Mouse (Mus musculus): ENCODE measurements at regions not wholly inside any gene's neighbourhood (a gene's known extent, or its start where the extent isn't known, plus 50 kb on each side); places are given as distances from the start of the nearest gene placed in this dataset.

DNA sequence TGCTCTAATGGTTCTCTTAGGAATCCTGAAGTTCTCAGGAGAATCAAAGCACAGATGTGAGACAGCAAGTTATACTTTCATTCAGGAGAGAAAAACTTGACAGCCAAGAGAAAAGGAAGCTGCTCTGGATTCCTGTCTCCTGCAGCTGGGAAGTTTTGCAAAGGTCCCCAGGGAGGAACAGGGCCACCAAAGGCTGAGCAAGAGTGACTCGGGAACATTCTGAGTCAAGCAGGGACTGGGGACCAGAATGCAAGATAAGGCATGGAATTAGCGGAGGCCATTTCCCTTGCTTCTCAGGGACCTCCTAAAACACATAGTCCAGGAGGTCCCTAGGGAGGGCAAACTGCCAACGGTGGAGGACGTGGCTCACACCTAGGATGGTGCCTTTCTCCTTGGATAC lies 127.1 kb upstream of the Sesn3 start:
- DNase-seq: no peak

DNA sequence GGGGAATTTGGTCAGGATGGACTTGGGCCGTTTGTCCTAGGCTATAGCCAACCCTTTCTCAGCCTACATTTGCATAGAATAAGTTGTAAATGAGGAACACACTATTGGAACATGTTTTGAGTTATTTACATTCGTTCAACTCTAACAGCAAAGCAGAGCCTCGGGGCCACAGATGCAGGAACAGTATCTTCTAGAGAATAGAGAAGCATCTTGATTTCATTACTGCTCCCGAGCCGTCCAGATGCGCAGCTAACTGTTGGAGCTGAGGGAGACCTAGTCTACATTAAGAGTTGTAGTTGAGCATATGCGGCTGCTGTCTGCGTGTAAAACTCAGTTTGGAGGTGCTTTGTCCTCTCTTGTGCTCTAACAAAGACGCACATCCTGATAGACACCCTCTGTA lies 124.6 kb upstream of the Sesn3 start:
- intact Hi-C loops (cut with DNase I; ENCODE audit: low total_unique reads): loop anchor here (10.0 kb wide), 1 partner anchor 115 kb away; no protein-coding TSS in a partner anchor
- no peak for DNase-seq

More for the DNA sequence above, 127.1 kb upstream of the Sesn3 start:
- intact Hi-C loops (cut with DNase I; ENCODE audit: low total_unique reads): no loop called here

DNA sequence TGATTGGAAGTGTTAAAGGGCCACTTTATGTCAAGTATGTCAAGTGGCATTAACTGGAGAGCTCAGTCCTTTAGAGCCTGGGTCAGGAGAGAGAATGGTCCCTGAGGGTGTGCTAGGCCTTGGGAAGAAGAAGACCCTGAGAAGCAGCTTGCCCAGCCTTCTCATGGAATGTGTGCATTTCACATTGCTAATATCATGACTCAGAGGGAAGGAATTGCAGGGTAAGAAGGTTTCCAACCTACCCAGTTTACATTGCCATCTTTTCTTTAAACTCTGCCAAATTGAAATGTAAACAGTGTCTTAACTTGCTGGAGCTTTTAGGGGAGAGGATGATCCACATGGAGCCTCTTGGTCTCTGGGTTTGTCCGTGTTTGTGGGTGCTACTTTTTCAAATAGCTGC lies 117.9 kb upstream of the Sesn3 start:
- intact Hi-C loops (cut with DNase I; ENCODE audit: low total_unique reads): loop anchor here (10.0 kb wide), 1 partner anchor 122 kb away; no protein-coding TSS in a partner anchor
- no peak for DNase-seq

DNA sequence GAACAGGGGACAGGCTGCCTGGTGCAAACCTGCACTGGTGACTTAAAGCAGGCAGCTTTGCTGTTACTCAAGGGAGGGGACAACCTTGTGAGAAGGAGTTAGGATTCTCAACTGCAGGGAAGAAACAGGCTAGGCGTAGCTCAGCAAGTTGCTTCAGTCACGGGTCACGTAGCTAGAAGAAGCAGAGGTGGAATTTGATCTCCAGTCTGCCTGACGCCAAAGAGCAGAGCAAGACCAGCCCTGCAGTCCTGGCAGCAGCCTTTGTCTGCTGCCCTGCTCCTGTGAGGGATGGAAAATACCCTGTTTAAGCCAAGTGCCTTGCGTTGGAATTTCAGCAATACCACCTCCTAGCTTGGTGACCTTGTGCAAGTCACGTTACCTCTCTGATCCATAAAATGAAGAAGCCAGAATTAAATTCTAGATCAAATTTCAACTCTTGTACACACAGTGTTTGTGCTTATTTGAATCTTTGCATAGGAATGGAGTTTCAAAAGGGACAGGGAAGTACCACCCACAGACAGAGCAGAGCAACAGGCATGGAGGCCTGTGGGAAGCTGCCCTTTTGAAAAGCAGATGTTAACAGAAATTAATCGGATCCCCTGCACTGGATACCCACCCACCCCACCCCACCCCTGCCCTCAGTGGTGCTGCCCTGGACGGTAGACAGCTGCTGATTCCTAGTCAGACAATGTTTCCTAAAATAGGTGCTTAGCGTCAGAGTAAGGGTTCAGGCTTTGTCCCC lies 116.6 kb upstream of the Sesn3 start:
- DNase-seq: no peak

DNA sequence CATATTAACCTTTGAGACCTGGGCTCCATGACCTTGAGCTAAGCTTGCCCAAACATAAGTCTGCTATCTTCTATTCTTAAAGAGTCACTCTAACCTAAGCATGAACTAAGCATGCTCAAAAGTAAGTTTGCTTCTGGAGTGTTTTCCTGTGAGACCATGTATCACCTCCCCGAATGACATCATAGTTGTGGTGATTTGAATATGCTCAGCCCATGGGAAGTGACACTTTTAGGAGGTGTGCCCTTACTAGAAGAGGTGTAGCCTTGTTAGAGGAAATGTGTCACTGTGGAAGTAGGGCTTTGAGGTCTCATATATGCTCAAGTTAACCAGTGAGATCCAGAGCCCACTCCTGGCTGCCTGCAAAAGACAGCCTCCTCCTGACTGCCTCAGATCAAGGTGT lies 114.7 kb upstream of the Sesn3 start:
- intact Hi-C loops (cut with DNase I; ENCODE audit: low total_unique reads): no loop called here
- DNase-seq: no peak

More for the DNA sequence above, 116.6 kb upstream of the Sesn3 start:
- intact Hi-C loops (cut with DNase I; ENCODE audit: low total_unique reads): loop anchor here (10.0 kb wide), 1 partner anchor 123 kb away; no protein-coding TSS in a partner anchor

DNA sequence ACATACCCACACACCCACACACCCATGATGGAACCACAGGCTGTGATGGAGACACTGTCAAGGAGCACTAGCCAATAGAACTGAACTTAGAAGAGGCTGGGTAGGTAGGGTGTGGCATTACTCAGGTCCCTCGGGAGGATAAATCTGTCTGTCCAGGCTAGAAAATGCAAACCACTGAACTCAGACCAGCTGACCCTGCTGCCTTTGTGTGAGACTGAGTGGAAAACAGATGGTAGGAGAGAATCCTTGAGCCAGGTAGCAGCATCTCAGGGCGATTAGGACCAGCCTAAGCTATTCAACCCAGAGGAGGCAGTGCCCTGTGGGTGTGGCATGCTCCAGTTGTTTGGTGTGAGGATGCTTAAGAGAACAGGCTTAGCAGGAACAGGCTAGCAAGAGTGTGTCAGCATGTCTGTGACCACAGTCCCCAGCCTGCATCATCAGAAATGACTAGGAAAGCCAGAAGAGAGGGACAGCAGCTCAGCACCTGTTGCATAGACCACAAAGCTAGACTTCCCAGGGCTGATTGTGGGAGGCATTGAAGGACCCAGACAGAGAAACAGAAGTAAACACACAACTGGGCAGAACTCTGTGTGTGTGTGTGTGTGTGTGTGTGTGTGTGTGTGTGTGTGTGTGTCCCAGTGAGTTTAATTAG lies 103.2 kb upstream of the Sesn3 start:
- intact Hi-C loops (cut with DNase I; ENCODE audit: low total_unique reads): no loop called here

DNA sequence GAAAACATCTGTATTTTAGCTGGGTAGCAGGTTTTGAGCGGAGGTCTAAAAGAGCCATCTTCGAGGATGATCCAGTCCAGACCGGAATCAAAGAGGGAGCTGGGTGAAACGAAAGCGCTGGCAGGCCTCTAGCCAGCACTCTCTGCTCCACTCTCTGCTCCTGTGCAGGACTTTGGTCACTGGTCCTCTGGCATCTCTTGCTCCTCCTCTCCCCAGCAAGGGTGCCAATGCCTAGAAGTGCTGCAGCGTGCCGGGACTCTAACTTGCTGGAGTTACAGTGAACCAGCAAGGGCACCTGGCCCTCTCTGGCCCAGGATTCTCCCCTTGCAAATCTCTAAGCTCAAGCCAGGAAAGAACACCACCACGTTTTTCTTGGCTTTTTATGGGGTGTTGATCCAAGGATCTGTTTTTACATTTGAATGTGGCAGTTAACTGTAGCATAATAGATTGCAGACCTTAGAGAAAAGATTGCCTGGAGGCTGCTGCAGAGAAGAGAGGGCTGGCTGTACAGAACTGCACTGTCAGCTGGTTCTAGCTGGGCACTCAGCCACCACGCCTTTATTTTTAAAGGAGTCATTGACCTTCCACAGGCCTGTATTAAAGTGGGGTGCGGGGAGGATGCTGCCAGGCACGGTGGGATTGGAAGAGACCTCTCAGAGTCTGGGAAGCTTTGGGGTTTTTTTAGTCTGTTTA lies 101.1 kb upstream of the Sesn3 start:
- DNase-seq: peak; percentile 76
- intact Hi-C loops (cut with DNase I; ENCODE audit: low total_unique reads): no loop called here

More for the DNA sequence above, 103.2 kb upstream of the Sesn3 start:
- no peak for DNase-seq

DNA sequence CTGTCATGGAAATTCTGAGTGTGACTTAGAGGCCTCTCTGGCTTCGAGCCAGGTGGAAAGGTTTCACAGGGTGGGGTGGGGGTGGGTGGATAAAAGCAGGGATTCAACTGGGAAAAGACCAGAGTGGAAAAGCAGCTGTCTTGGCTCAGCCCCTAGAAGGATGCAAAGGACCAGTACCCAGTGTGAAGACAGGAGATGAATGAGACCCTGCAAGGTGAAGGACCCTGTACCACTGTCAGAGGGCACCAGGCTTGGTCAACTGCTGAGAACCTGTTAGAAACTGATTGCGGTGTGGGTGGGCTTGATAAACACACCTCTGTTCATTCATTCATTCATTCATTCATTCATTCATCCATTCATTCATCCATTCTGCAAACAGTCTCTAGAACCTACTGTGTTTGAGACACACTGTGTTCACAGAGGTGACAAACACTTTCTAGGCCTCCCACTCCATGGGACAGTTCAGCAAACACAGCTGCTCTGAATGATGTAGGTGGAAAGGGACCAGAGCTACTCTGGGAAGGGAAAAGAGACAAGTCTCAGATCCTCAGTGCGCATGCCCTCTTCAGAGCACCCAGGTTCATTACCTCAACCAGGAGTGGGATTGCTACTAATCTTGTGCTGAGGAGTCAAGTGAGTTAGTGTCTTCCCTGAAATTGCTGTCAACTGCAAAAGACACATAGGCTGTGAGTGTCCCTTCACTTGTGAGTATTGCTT lies 100.4 kb upstream of the Sesn3 start:
- no peak for DNase-seq
- intact Hi-C loops (cut with DNase I; ENCODE audit: low total_unique reads): no loop called here

DNA sequence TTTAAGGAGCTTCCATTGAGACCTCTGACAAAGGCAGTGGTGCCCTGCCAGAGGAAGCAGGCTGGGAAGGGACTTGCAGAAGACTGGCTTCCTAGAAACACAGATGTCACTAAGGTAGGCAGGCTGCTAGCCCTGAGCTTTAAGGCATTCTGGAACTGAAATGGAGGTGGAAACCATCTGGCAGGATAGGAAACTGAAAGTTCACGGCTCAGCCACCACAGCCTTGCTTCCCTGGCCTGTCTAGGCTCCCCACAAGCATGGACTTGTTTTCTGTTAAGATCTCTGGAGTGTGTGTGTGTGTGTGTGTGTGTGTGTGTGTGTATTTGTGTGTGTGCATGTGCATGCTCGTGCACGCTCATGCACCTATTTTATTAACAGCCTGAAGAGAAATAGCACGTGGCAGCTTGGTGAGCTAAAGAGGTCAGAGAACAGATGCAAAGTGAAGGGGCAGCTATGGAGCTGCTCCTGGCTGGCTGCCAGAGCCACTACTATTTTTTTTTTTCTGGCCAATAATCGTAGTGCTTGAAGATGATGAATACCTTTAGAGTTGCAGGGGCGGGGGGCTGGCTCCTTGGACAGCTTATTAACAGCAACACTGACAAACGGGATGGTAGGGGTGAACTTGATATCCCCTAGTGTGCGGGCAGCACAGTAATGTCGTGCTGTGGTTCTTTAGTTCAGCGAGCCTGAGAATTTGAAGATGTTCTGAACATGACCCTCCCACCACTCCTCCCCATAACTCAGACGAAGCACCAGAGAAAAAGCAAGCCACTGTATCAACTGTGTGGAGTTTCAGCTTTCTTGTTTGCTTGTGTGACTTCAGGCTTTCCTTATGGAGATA lies 99.6 kb upstream of the Sesn3 start:
- DNase-seq: peak; percentile 14
- intact Hi-C loops (cut with DNase I; ENCODE audit: low total_unique reads): no loop called here

DNA sequence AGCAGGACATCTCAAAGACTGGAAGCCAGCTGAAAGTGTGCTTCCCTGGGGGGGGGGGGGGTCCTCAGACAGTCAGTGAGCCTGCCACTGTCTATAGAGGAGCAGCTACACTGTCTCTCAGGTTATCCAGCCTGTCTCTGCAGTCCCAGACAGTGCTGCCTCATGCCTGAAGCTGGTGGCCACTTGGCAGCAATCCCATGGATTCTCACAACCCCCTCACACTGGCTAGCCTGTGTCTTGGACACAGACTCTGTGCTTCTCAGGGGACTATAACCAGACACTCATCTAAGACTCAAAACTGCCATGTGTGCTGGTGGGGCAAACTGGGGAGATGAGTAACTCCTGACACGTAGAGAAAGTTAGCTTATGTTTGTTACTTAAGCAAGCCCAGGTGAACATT lies 95.1 kb upstream of the Sesn3 start:
- DNase-seq: no peak
- intact Hi-C loops (cut with DNase I; ENCODE audit: low total_unique reads): no loop called here

DNA sequence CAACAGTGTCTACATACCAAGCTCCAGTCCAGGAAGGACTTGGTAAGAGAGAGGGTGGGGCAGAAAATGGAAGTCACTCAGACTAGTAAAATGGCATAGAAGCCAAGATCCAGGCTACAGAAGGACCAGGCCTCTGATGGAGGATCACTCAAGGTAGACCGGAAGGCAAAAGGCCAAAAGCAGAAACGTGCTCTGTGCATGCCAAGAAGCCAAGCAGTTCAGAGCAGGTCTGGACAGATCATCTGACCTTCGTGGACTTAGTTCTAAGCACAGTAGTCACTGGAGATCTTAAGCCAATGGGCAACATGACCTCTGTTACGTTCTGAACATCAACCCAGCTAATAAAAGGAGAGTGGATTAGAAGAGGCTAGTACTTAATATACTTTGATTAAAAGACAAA lies 90.6 kb upstream of the Sesn3 start:
- DNase-seq: no peak
- intact Hi-C loops (cut with DNase I; ENCODE audit: low total_unique reads): no loop called here

DNA sequence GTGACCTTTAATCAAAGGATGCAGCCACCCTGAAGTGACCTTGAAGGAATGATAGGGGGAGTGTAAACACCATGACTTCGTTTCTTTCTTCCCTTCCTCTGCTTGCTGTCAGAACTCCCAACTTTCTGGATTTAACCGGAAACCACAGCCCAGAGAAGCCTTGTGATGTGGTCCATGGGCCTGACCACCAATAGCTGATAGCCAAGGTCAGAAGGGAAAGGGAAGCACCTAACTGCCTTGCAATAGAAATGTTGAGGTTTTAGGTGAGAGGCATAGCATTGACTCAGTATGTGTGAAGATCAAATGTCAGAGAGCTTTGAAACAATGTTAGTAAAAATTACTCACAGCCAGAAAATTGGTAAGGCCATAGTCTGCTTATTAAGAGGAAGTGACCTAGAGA lies 89.2 kb upstream of the Sesn3 start:
- no peak for DNase-seq
- intact Hi-C loops (cut with DNase I; ENCODE audit: low total_unique reads): no loop called here

DNA sequence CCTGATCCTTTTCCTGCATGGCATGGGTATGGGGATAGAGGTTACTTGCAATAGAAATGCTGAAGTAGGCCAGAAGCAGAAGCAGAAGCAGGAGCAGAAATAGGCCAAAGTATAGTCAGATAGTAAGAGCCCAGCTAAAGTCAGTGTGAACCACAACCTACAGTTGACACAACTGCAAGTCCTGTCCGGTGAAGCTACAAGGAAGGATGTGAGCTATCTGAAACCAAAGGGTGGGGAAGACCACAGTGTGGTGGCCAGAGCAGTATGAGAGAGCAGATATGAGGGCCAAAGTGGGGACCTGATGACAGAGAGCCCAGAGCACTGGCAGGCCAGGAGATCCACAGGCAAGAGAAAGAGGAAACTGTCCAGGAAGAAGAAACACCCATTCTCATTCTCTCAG lies 87.1 kb upstream of the Sesn3 start:
- DNase-seq: no peak
- intact Hi-C loops (cut with DNase I; ENCODE audit: low total_unique reads): no loop called here

DNA sequence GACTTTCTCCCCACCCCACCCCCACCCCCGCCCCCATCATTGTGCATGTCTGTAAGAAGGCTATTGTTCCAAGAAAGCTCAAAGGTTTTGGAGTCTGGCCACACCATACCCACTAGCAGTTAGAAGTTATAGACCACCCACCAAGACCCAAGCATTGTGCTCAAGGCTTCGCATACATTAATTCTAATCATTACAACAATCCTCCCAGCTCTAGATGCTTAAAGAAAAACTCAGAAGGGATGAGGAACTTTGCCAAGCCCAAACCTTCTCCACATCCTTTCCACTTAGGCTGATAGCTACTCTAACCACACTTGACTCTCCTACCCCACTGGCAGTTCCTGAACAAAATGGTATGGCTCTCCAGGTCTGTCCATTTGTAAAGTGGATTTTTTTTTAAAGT lies 86.4 kb upstream of the Sesn3 start:
- no peak for DNase-seq
- intact Hi-C loops (cut with DNase I; ENCODE audit: low total_unique reads): no loop called here

DNA sequence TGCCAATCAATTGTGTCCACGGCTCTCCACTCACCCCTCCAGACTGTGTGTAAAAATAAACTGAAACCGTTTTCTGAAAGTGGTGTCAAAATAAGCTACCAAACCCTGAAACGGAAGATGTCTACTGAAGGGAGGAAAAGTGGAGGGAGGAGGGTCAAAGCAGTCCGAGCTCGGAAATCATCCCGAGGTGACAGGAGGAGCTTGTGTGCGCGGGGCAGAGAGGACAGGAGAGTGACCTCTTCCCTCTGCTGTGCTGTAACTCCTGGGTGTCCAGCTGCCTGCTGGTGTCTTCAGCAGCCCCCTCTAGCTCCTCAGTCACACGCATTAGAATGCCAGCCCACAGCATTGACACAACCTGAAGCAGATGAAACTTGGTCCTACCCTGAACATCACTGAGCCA lies 84.2 kb upstream of the Sesn3 start:
- no peak for DNase-seq
- intact Hi-C loops (cut with DNase I; ENCODE audit: low total_unique reads): no loop called here

DNA sequence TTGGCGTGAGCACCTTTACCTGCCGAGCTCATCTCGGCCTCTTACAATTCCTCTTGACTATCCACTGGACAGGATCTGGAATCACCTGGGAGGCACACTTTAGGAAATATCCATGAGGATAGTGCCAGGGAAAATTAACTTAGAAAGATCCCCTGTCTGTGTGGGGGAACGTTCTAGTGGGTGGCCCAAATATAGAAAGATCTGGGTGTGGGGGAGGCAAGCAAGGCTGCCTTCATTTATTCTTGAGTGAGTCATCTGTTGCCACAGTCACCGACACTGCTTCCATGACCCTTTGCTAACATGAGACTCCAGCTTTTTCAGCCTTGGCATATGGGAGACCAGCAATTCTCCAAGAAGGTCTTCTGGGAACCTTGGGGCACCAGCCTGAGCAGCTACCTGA lies 80.1 kb upstream of the Sesn3 start:
- intact Hi-C loops (cut with DNase I; ENCODE audit: low total_unique reads): no loop called here

DNA sequence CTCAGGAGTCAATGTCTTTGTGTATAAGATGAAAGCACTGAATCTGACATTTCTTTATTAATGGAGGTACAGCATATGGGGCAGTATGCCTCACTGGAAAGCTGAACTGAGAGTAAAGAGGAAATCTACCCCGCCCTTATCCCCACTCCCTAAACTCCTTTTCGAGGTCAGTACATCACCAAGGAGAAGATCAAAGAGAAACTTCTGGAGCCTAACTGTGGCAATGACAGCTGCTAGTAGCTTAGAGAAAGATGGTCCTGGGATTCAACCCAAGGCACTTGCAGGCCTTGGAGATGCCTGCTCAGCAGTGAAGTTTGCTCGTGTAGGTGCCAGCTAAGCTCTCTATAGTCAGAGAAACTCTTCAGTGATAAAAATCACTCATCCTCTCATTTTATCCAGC lies 75.8 kb upstream of the Sesn3 start:
- intact Hi-C loops (cut with DNase I; ENCODE audit: low total_unique reads): no loop called here
- DNase-seq: no peak

More for the DNA sequence above, 80.1 kb upstream of the Sesn3 start:
- no peak for DNase-seq

DNA sequence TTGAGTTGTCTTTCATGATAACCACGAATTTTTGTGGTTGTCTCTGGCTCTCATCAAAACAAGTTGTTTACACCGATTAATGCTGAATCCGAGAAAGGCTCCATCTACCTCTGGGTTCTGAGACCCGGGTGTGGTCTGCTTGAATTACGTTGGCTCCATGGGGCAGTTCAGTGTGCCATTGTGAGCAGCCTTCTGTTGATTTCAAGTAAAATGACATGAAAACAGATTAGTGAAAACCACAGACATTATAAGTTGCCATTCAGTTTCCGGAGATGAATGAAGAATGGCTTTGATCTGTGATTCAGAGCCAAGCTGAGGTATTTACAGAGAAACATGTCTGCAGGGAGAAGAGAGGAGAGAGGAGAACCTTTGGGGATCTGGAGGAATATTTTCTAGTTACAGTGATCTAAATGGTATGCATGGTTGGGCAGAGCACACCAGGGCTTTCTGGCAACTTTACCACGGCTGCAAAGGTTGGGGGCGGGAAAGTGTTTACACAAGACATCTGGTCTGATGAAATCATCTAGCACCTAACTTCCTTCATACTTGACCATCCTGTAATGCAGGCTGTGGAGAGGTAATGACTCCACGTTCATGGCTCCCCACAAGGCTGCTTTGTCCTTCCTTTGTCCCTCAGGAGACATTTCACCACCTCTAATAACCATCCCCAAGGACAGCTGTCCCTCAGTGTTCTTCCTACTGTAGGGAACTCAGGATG lies 74.7 kb upstream of the Sesn3 start:
- intact Hi-C loops (cut with DNase I; ENCODE audit: low total_unique reads): no loop called here
- DNase-seq: no peak

DNA sequence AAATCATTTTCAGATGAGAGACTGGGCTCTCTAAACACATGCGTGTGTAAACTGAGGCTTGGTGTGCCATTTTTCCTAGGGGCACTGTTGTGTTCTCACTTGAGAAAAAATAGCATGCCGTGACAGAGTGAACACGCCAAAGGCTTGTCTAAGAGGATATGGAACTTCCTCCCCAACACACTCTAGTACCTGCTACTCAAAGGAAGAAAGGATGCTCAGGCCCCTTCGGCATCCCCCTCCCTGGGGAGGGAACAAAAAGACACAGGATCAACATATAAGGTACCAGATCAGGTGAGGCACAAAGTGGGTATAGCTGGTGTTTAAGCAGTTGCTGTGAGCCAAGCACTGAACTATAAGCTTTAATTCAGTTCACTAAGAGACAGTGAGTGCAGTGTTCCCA lies 74.0 kb upstream of the Sesn3 start:
- no peak for DNase-seq
- intact Hi-C loops (cut with DNase I; ENCODE audit: low total_unique reads): no loop called here

All from gastrocnemius, postnatal 14 days (tissue).